Mouse (Mus musculus): ENCODE data around the gene Cxcr3. TPM values are rescaled to one million over a fixed set of nuclear protein-coding genes. Genes with fewer than 3 reads are reported as not detected.
A peak's percentile ranks its signal among the peaks of the same experiment; 100 is the strongest.

Gene Cxcr3
- total and polyA plus RNA-seq, 3 experiments: not detected

- H3K4me2 ChIP-seq (ENCODE audit: insufficient read depth, low read depth, poor library complexity, severe bottlenecking): no peak overlapping the region
- H3K4me3 ChIP-seq (replicated peaks in 1 of 3; ENCODE audit: low read depth in 2 of 3, low read length in 2 of 3, poor library complexity in 1 of 3): no peak overlapping the region
- DNase-seq (ENCODE audit: extremely low read depth): peak; percentile 38
- no peak overlapping the region for H3K27ac ChIP-seq (ENCODE audit: insufficient read depth, low read depth)
- no peaks in the 10 kb centered on the region for H3K9me3 ChIP-seq (replicated peaks; ENCODE audit: low read length)
- dilution Hi-C loops (cut with MboI; ENCODE audit: extremely low pct_ligation_motif_present, extremely low pct_unique_long_range_greater_than_20kb, low sequenced_read_pairs) (no loop called here), in situ Hi-C loops (cut with MboI; ENCODE audit: low pct_ligation_motif_present, low pct_unique_long_range_greater_than_20kb, low sequenced_read_pairs) (no loop called here)
- H3K4me1 ChIP-seq (ENCODE audit: control insufficient read depth in 1 of 2, insufficient read depth in 2 of 2): peaks cover 6 to 26% of the 10 kb centered on the region in 2 experiments
- no peak overlapping the region for H3K9ac ChIP-seq (ENCODE audit: insufficient read depth, low read depth)
- no peaks in the 10 kb centered on the region for H3K79me2 ChIP-seq (replicated peaks; ENCODE audit: control insufficient read depth, extremely low read depth, insufficient read depth, poor library complexity, severe bottlenecking)
- no peaks in the 10 kb centered on the region for H3K27me3 ChIP-seq (replicated peaks)
- no peaks in the 10 kb centered on the region for H3K36me3 ChIP-seq (replicated peaks in 1 of 2; ENCODE audit: control insufficient read depth in 1 of 2, insufficient read depth in 1 of 2, low read length in 1 of 2)
- TF ChIP-seq MAX (IDR thresholded peaks at IDR 0.05; ENCODE audit: low read length) (no peak), POLR2A (IDR thresholded peaks at IDR 0.05; ENCODE audit: low read depth, low read length) (no peak), IRF4 (IDR thresholded peaks at IDR 0.05; ENCODE audit: low read depth, low read length) (peak; percentile 34; the same call in 1 of the 2 replicates), CTCF (conservative IDR thresholded peaks at IDR 0.05 in 1 of 2, IDR thresholded peaks at IDR 0.05 in 1 of 2; ENCODE audit: low read depth in 2 of 2, low read length in 2 of 2) (no peak), SIN3A (IDR thresholded peaks at IDR 0.05; ENCODE audit: low read length) (no peak), RCOR1 (conservative IDR thresholded peaks at IDR 0.05; ENCODE audit: low read depth, low read length) (no peak), ZMIZ1 (IDR thresholded peaks at IDR 0.05; ENCODE audit: low read depth, low read length) (no peak), JUND (conservative IDR thresholded peaks at IDR 0.05; ENCODE audit: low read depth, low read length) (no peak), ETS1 (conservative IDR thresholded peaks at IDR 0.05; ENCODE audit: low read depth, low read length) (peak; percentile 80), ZC3H11A (IDR thresholded peaks at IDR 0.05; ENCODE audit: low read depth, low read length) (no peak), JUN (IDR thresholded peaks at IDR 0.05; ENCODE audit: insufficient read depth, low read depth, low read length) (peak; percentile 31; the same call in 1 of the 2 replicates), PAX5 (IDR thresholded peaks at IDR 0.05; ENCODE audit: low read length) (no peak), GABPA (IDR thresholded peaks at IDR 0.05; ENCODE audit: insufficient replicate concordance, low read depth, low read length) (no peak), USF1 (IDR thresholded peaks at IDR 0.05; ENCODE audit: low read depth, low read length) (no peak), ZNF384 (IDR thresholded peaks at IDR 0.05; ENCODE audit: low read depth, low read length) (no peak), SMC3 (IDR thresholded peaks at IDR 0.05; ENCODE audit: low read depth, low read length) (no peak), CHD2 (IDR thresholded peaks at IDR 0.05; ENCODE audit: low read length) (no peak), MAFK (IDR thresholded peaks at IDR 0.05; ENCODE audit: insufficient replicate concordance, low read length) (no peak), E2F4 (IDR thresholded peaks at IDR 0.05; ENCODE audit: insufficient replicate concordance, low read depth, low read length) (no peak), ZKSCAN1 (IDR thresholded peaks at IDR 0.05; ENCODE audit: borderline replicate concordance, low read depth, low read length) (no peak), TCF12 (IDR thresholded peaks at IDR 0.05; ENCODE audit: low read depth, low read length) (no peak), NELFE (IDR thresholded peaks at IDR 0.05; ENCODE audit: low read depth, low read length) (no peak), MYC (IDR thresholded peaks at IDR 0.05; ENCODE audit: low read depth, low read length) (no peak), BHLHE40 (IDR thresholded peaks at IDR 0.05; ENCODE audit: low read depth, low read length) (peak; percentile 38; the same call in 1 of the 2 replicates), UBTF (IDR thresholded peaks at IDR 0.05; ENCODE audit: low read depth, low read length) (no peak), NRF1 (IDR thresholded peaks at IDR 0.05; ENCODE audit: low read depth, low read length) (no peak), MEF2A (IDR thresholded peaks at IDR 0.05; ENCODE audit: borderline replicate concordance, low read depth, low read length) (no peak), EP300 (IDR thresholded peaks at IDR 0.05; ENCODE audit: low read length) (peak; percentile 61; the same call in 1 of the 2 replicates)
Observed at GRCm38 (mm10) chrX:101730010-101730409, 4.1 kb downstream of the Cxcr3 start.
